Mouse (Mus musculus): ENCODE data around the gene Bub3.

GRCm38 (mm10) chr7:131541184-131542114 is 18.6 kb upstream of the Bub3 start:
- TF ChIP-seq CTCF (IDR thresholded peaks at IDR 0.05; ENCODE audit: extremely low read depth, insufficient read depth, low read length) (no peak), POLR2A (IDR thresholded peaks at IDR 0.05; ENCODE audit: extremely low read depth, insufficient read depth, low read length) (no peak)

All from cortical plate, adult 2 months (tissue).